Mouse (Mus musculus) gastrocnemius, postnatal 36 days (tissue): Measurements from ENCODE around the gene Cacna1d. TPM values are rescaled to one million over a fixed set of nuclear protein-coding genes. Genes with fewer than 3 reads are reported as not detected.

Experiments
- DNase-seq, 2 experiments: peaks; one replicate each; pipeline ENCODE4 v3.0.0; 2022
- intact Hi-C: fragments of 180-260 bp; cut with DNase I; formaldehyde crosslinking; loops from one replicate; pipeline ENCODE4 v1.15.1; 2025
- total RNA-seq, 2 experiments: library from RNA; stranded (reverse); gene quantifications; 2 replicates each; pipeline ENCODE4 v1.2.3; 2021

Cacna1d gene
- total RNA-seq, 2 experiments from 2014 or later, result 0.26 to 0.91 TPM

GRCm38 (mm10) chr14:30284446-30284845 is 206.8 kb downstream of the Cacna1d start:
- intact Hi-C loops, result no loop called here
- DNase-seq, result no peak

- intact Hi-C loops, result no loop called here
- no peak for DNase-seq
Measured at GRCm38 (mm10) chr14:30284022-30284421, 207.2 kb downstream of the Cacna1d start.

GRCm38 (mm10) chr14:30275572-30275971 is 215.7 kb downstream of the Cacna1d start:
- DNase-seq, result no peak

GRCm38 (mm10) chr14:30272976-30273375 is 218.3 kb downstream of the Cacna1d start:
- DNase-seq, result no peak
- intact Hi-C loops, result no loop called here

More at GRCm38 (mm10) chr14:30275572-30275971, 215.7 kb downstream of the Cacna1d start:
- intact Hi-C loops, result no loop called here

GRCm38 (mm10) chr14:30272523-30272922 is 218.7 kb downstream of the Cacna1d start:
- intact Hi-C loops, result no loop called here
- DNase-seq, result no peak

- intact Hi-C loops, result no loop called here
- no peak for DNase-seq
Measured at GRCm38 (mm10) chr14:30271856-30272255, 219.4 kb downstream of the Cacna1d start.

- intact Hi-C loops, result no loop called here
Measured at GRCm38 (mm10) chr14:30270350-30270749, 220.9 kb downstream of the Cacna1d start.

GRCm38 (mm10) chr14:30265728-30266127 is 225.5 kb downstream of the Cacna1d start:
- intact Hi-C loops, result no loop called here
- DNase-seq, result no peak

More at GRCm38 (mm10) chr14:30270350-30270749, 220.9 kb downstream of the Cacna1d start:
- DNase-seq, result no peak

- no peak for DNase-seq
- intact Hi-C loops, result no loop called here
Measured at GRCm38 (mm10) chr14:30261561-30262251, 229.5 kb downstream of the Cacna1d start.

GRCm38 (mm10) chr14:30257626-30258025 is 233.6 kb downstream of the Cacna1d start:
- DNase-seq, result no peak
- intact Hi-C loops, result no loop called here

- no peak for DNase-seq
- intact Hi-C loops, result no loop called here
Measured at GRCm38 (mm10) chr14:30256486-30256885, 234.8 kb downstream of the Cacna1d start.

GRCm38 (mm10) chr14:30255701-30256400 is 235.4 kb downstream of the Cacna1d start:
- DNase-seq, result no peak
- intact Hi-C loops, result no loop called here

- intact Hi-C loops, result no loop called here
Measured at GRCm38 (mm10) chr14:30254776-30255175, 236.5 kb downstream of the Cacna1d start.

GRCm38 (mm10) chr14:30252824-30253223 is 238.4 kb downstream of the Cacna1d start:
- DNase-seq, result no peak
- intact Hi-C loops, result no loop called here

More at GRCm38 (mm10) chr14:30254776-30255175, 236.5 kb downstream of the Cacna1d start:
- DNase-seq, result no peak

GRCm38 (mm10) chr14:30251351-30251750 is 239.9 kb downstream of the Cacna1d start:
- intact Hi-C loops, result no loop called here
- no peak for DNase-seq

GRCm38 (mm10) chr14:30249591-30249990 is 241.7 kb downstream of the Cacna1d start:
- intact Hi-C loops, result no loop called here
- no peak for DNase-seq

- intact Hi-C loops, result no loop called here
- no peak for DNase-seq
Measured at GRCm38 (mm10) chr14:30248811-30249210, 242.4 kb downstream of the Cacna1d start.

GRCm38 (mm10) chr14:30248121-30248520 is 243.1 kb downstream of the Cacna1d start:
- no peak for DNase-seq
- intact Hi-C loops, result no loop called here

- intact Hi-C loops, result no loop called here
Measured at GRCm38 (mm10) chr14:30247606-30248005, 243.6 kb downstream of the Cacna1d start.

GRCm38 (mm10) chr14:30244776-30245175 is 246.5 kb downstream of the Cacna1d start:
- no peak for DNase-seq
- intact Hi-C loops, result no loop called here

More at GRCm38 (mm10) chr14:30247606-30248005, 243.6 kb downstream of the Cacna1d start:
- no peak for DNase-seq

GRCm38 (mm10) chr14:30242818-30243205 is 248.4 kb downstream of the Cacna1d start:
- no peak for DNase-seq
- intact Hi-C loops, result no loop called here
